Mouse (Mus musculus) MEL (cell line): Measurements from ENCODE around the gene Elmod3. TPM values are rescaled to one million over a fixed set of nuclear protein-coding genes. Genes with fewer than 3 reads are reported as not detected.

Experiments
- DNase-seq: peaks from one replicate; pipeline ENCODE4 v3.0.0; 2011; ENCODE audit warnings: low read depth, low spot score
- H3K27ac ChIP-seq: 2 replicates; pipeline ENCODE4 v1.5.1; 2012; ENCODE audit warnings: low read depth, mild to moderate bottlenecking, control low read depth, low read length, moderate library complexity; ENCODE audit not compliant: control insufficient read depth
- H3K27me3 ChIP-seq, 2 experiments: fragments of 150-350 bp in 1 of 2; sonication (generic) in 1 of 2; 2 replicates each; pipeline ENCODE4 v1.6.1; 2012; ENCODE audit warnings: low read length in 2 of 2, mild to moderate bottlenecking in 2 of 2, improper control_type of control experiment in 1 of 2, moderate library complexity in 1 of 2; ENCODE audit not compliant: insufficient read depth in 2 of 2, control insufficient read depth in 1 of 2
- H3K36me3 ChIP-seq, 2 experiments: 2 replicates each; pipeline ENCODE4 v1.6.1; 2012 to 2014; ENCODE audit warnings: low read length in 2 of 2, improper control_type of control experiment in 1 of 2, inconsistent platforms in 1 of 2, mild to moderate bottlenecking in 1 of 2; ENCODE audit not compliant: insufficient read depth in 2 of 2, control insufficient read depth in 1 of 2
- H3K4me1 ChIP-seq, 2 experiments: fragments of 150-350 bp in 1 of 2; sonication (generic) in 1 of 2; 2 replicates each; pipeline ENCODE4 v1.6.1; 2012; ENCODE audit warnings: low read length in 2 of 2, improper control_type of control experiment in 1 of 2, mild to moderate bottlenecking in 1 of 2; ENCODE audit not compliant: insufficient read depth in 2 of 2, control insufficient read depth in 1 of 2
- H3K4me3 ChIP-seq, 2 experiments: fragments of 150-350 bp in 1 of 2; sonication (generic) in 1 of 2; 2 replicates each; pipeline ENCODE4 v1.5.1; 2012; ENCODE audit warnings: low read depth in 2 of 2, low read length in 2 of 2, mild to moderate bottlenecking in 2 of 2, moderate library complexity in 2 of 2, control low read depth in 1 of 2, improper control_type of control experiment in 1 of 2; ENCODE audit not compliant: control insufficient read depth in 1 of 2, insufficient read depth in 1 of 2
- H3K79me2 ChIP-seq: 2 replicates; pipeline ENCODE4 v1.6.1; 2012; ENCODE audit warnings: mild to moderate bottlenecking, low read length, moderate library complexity; ENCODE audit not compliant: control insufficient read depth, poor library complexity, insufficient read depth
- H3K9ac ChIP-seq: 2 replicates; pipeline ENCODE4 v1.6.1; 2012; ENCODE audit warnings: low read depth, mild to moderate bottlenecking, control low read depth, low read length, moderate library complexity; ENCODE audit not compliant: control insufficient read depth, poor library complexity, severe bottlenecking
- H3K9me3 ChIP-seq: fragments of 150-350 bp; sonication (generic); replicated peaks from 2 replicates; pipeline ENCODE4 v1.6.1; 2012; ENCODE audit warnings: mild to moderate bottlenecking, low read length, improper control_type of control experiment, moderate library complexity; ENCODE audit not compliant: insufficient read depth
- CHD1 ChIP-seq: IDR thresholded peaks from 2 replicates; pipeline ENCODE4 v1.6.1; 2012; ENCODE audit warnings: low read depth, mild to moderate bottlenecking, inconsistent platforms, low read length, improper control_type of control experiment
- CHD2 ChIP-seq: IDR thresholded peaks from 2 replicates; pipeline ENCODE4 v1.6.1; 2011; ENCODE audit warnings: low read length, improper control_type of control experiment
- CTCF ChIP-seq, 3 experiments: IDR thresholded peaks in 2 of 3; conservative IDR thresholded peaks in 1 of 3; 2 replicates each; pipeline ENCODE4 v1.5.1; 2011 to 2012; ENCODE audit warnings: low read length in 3 of 3, low read depth in 2 of 3, mild to moderate bottlenecking in 2 of 3, improper control_type of control experiment in 1 of 3, inconsistent platforms in 1 of 3, mixed read lengths in 1 of 3, moderate library complexity in 1 of 3; ENCODE audit not compliant: control insufficient read depth in 1 of 3, insufficient read depth in 1 of 3, poor library complexity in 1 of 3, severe bottlenecking in 1 of 3
- E2F4 ChIP-seq: IDR thresholded peaks from 2 replicates; pipeline ENCODE4 v1.6.1; 2011; ENCODE audit warnings: low read depth, low read length, improper control_type of control experiment, borderline replicate concordance
- ELF1 ChIP-seq: IDR thresholded peaks from 2 replicates; pipeline ENCODE4 v1.6.1; 2014; ENCODE audit warnings: low read depth, mild to moderate bottlenecking, inconsistent platforms, low read length, improper control_type of control experiment, moderate library complexity
- GATA1 ChIP-seq: IDR thresholded peaks from 2 replicates; pipeline ENCODE4 v1.6.1; 2011; ENCODE audit warnings: low read depth, low read length, improper control_type of control experiment
- HCFC1 ChIP-seq: IDR thresholded peaks from 2 replicates; pipeline ENCODE4 v1.6.1; 2012; ENCODE audit warnings: low read depth, mild to moderate bottlenecking, inconsistent platforms, low read length, improper control_type of control experiment, moderate library complexity
- MXI1 ChIP-seq: IDR thresholded peaks from 2 replicates; pipeline ENCODE4 v1.6.1; 2011; ENCODE audit warnings: mild to moderate bottlenecking, low read depth, low read length, improper control_type of control experiment
- MYB ChIP-seq: IDR thresholded peaks from 2 replicates; pipeline ENCODE4 v1.6.1; 2011; ENCODE audit warnings: mild to moderate bottlenecking, low read depth, low read length, improper control_type of control experiment
- MYC ChIP-seq: IDR thresholded peaks from 2 replicates; pipeline ENCODE4 v1.6.1; 2011; ENCODE audit warnings: low read depth, mild to moderate bottlenecking, low read length, improper control_type of control experiment, moderate library complexity
- NRF1 ChIP-seq: IDR thresholded peaks from 2 replicates; pipeline ENCODE4 v1.6.1; 2014; ENCODE audit warnings: low read depth, mild to moderate bottlenecking, inconsistent platforms, low read length, improper control_type of control experiment, moderate library complexity; ENCODE audit not compliant: poor library complexity, insufficient read depth, severe bottlenecking
- POLR2A ChIP-seq, 2 experiments: IDR thresholded peaks; 2 replicates each; pipeline ENCODE4 v1.6.1; 2011 to 2012; ENCODE audit warnings: low read length in 2 of 2, mild to moderate bottlenecking in 2 of 2, control low read depth in 1 of 2, improper control_type of control experiment in 1 of 2, low read depth in 1 of 2, moderate library complexity in 1 of 2; ENCODE audit not compliant: control insufficient read depth in 1 of 2, insufficient read depth in 1 of 2, poor library complexity in 1 of 2
- POLR2AphosphoS2 ChIP-seq: IDR thresholded peaks from 2 replicates; pipeline ENCODE4 v1.6.1; 2011; ENCODE audit warnings: low read length, improper control_type of control experiment
- POLR2AphosphoS5 ChIP-seq: IDR thresholded peaks from 2 replicates; pipeline ENCODE4 v1.6.1; 2012; ENCODE audit warnings: low read depth, borderline replicate concordance, mild to moderate bottlenecking, inconsistent platforms, low read length, moderate library complexity, mixed read lengths
- RAD21 ChIP-seq: IDR thresholded peaks from 2 replicates; pipeline ENCODE4 v1.6.1; 2011; ENCODE audit warnings: mild to moderate bottlenecking, low read depth, low read length, improper control_type of control experiment
- SIN3A ChIP-seq: IDR thresholded peaks from 2 replicates; pipeline ENCODE4 v1.6.1; 2012; ENCODE audit warnings: low read length, improper control_type of control experiment, inconsistent platforms
- SMC3 ChIP-seq: IDR thresholded peaks from 2 replicates; pipeline ENCODE4 v1.6.1; 2011; ENCODE audit warnings: low read depth, low read length, improper control_type of control experiment
- TBP ChIP-seq: IDR thresholded peaks from 2 replicates; pipeline ENCODE4 v1.8.0; 2011; ENCODE audit warnings: low read depth, low read length, improper control_type of control experiment
- USF1 ChIP-seq: IDR thresholded peaks from 2 replicates; pipeline ENCODE4 v1.6.1; 2014; ENCODE audit warnings: low read depth, mild to moderate bottlenecking, inconsistent platforms, low read length, improper control_type of control experiment, moderate library complexity
- ZC3H11A ChIP-seq: IDR thresholded peaks from 2 replicates; pipeline ENCODE4 v1.6.1; 2012; ENCODE audit warnings: low read depth, mild to moderate bottlenecking, inconsistent platforms, low read length, improper control_type of control experiment
- ZKSCAN1 ChIP-seq: IDR thresholded peaks from 2 replicates; pipeline ENCODE4 v1.6.1; 2012; ENCODE audit warnings: low read depth, mild to moderate bottlenecking, inconsistent platforms, low read length, improper control_type of control experiment, moderate library complexity
- ZMIZ1 ChIP-seq: IDR thresholded peaks from 2 replicates; pipeline ENCODE4 v1.6.1; 2012; ENCODE audit warnings: low read depth, mild to moderate bottlenecking, inconsistent platforms, low read length, improper control_type of control experiment, moderate library complexity
- ZNF384 ChIP-seq: IDR thresholded peaks from 2 replicates; pipeline ENCODE4 v1.6.1; 2012; ENCODE audit warnings: low read depth, mild to moderate bottlenecking, inconsistent platforms, low read length, improper control_type of control experiment
- polyA plus RNA-seq, 2 experiments: library from polyadenylated mRNA; stranded (reverse) in 1 of 2; unstranded in 1 of 2; fragments of >175 nt in 1 of 2; fragments of >200 nt in 1 of 2; gene quantifications; 2 replicates each; pipeline versions ENCODE4 v1.2.1 to v1.2.4; 2012; ENCODE audit warnings: low replicate concordance in 2 of 2, low read depth in 1 of 2; ENCODE audit not compliant: insufficient read length in 2 of 2, insufficient read depth in 1 of 2, missing spikeins in 1 of 2
- total RNA-seq: library from RNA; depleted of rRNA; stranded (reverse); fragments of 300-350 nt; gene quantifications from 2 replicates; pipeline ENCODE4 v1.2.3, GENCODE M21; 2012

Gene Elmod3
- total and polyA plus RNA-seq, 3 experiments = 4.2 to 14.1 TPM; not detected in 1

DNA sequence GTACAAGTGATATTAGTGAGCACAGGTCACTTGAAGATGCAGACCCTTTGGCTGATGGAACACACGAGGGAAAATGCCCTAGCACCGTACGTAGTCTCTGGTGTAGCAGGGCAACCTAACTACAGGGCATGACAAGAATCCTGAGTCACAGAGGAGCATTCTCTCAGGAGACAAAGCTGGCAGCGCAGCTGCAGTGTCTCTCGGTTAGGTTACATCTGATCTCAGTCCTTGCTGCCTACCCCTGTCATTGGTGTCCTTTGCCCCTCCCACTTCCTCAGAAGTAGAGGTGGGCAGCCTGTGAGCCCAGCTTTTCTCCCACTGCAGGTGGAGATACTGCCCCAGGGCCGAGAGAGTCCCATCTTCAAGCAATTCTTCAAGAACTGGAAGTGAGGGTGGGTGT is 35.7 kb downstream of the Elmod3 start:
- peaks cover 0 to 7% of the 10 kb centered on the region in 2 experiments; a peak in 2 of 4 replicates for H3K36me3 ChIP-seq
- DNase-seq = no peak
- no peak overlapping the region for H3K9ac ChIP-seq

DNA sequence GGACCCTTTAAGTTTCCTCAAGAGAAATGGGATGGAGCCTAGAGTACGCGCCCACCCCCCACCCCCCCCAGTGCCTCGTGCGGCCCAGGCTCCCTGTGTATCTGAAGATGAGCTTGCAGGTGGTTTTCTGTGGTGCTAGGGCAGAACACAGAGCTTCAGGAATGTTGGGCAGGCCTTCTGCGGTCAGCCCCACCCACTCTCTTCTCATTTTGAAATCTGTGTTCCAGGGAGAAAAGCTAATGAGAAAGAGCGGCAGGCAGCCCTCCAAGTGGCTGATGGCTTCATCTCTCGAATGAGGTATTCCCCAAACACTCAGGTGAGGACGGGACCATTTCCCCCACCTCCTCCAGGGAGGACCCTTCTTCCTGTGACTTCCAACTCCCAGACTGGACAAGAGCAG is 37.4 kb downstream of the Elmod3 start:
- no peak for TF ChIP-seq USF1
- TF ChIP-seq CHD1 = no peak
- no peak for TF ChIP-seq SIN3A
- TF ChIP-seq MYC = no peak
- no peak for TF ChIP-seq ZKSCAN1
- TF ChIP-seq RAD21 = no peak
- no peak for TF ChIP-seq CTCF (IDR thresholded peaks at IDR 0.05 in 2 of 3, conservative IDR thresholded peaks at IDR 0.05 in 1 of 3; ENCODE audit: control insufficient read depth in 1 of 3, insufficient read depth in 1 of 3, low read depth in 2 of 3, low read length in 3 of 3, poor library complexity in 1 of 3, severe bottlenecking in 1 of 3)
- TF ChIP-seq MXI1 = no peak
- no peak for TF ChIP-seq MYB
- TF ChIP-seq ZC3H11A = no peak
- no peak for TF ChIP-seq CHD2
- no peak for TF ChIP-seq ELF1
- TF ChIP-seq HCFC1 = no peak
- TF ChIP-seq POLR2AphosphoS5 = no peak
- no peaks in the 10 kb centered on the region for H3K79me2 ChIP-seq
- H3K27ac ChIP-seq = no peak overlapping the region
- no peaks in the 10 kb centered on the region for H3K27me3 ChIP-seq
- H3K4me3 ChIP-seq = no peak overlapping the region
- H3K4me1 ChIP-seq = no peaks in the 10 kb centered on the region
- no peak for DNase-seq
- no peaks in the 10 kb centered on the region for H3K9me3 ChIP-seq
- H3K9ac ChIP-seq = no peak overlapping the region
- H3K36me3 ChIP-seq = peaks cover 0 to 7% of the 10 kb centered on the region in 2 experiments; a peak in 2 of 4 replicates

More for the DNA sequence above, 35.7 kb downstream of the Elmod3 start:
- Histone ChIP-seq H3K4me1 (no peaks in the 10 kb centered on the region), H3K79me2 (no peaks in the 10 kb centered on the region), H3K27me3 (no peaks in the 10 kb centered on the region), H3K9me3 (no peaks in the 10 kb centered on the region), H3K4me3 (no peak overlapping the region), H3K27ac (no peak overlapping the region)
- TF ChIP-seq ELF1 (no peak), ZMIZ1 (no peak), TBP (no peak), GATA1 (no peak), ZC3H11A (no peak)

- Histone ChIP-seq H3K36me3 (peaks cover 0 to 30% of the 10 kb centered on the region in 2 experiments; a peak in 2 of 4 replicates), H3K9me3 (no peaks in the 10 kb centered on the region), H3K27me3 (no peaks in the 10 kb centered on the region), H3K27ac (peak overlapping the region; percentile 76), H3K9ac (peak overlapping the region; percentile 77), H3K4me1 (peaks cover 24 to 38% of the 10 kb centered on the region in 2 experiments), H3K4me3 (peak overlapping the region; percentile 49 to 72), H3K79me2 (peaks cover 23% of the 10 kb centered on the region)
- no peak for DNase-seq
- TF ChIP-seq CHD1 (no peak), POLR2A (IDR thresholded peaks at IDR 0.05; ENCODE audit: control insufficient read depth in 1 of 2, insufficient read depth in 1 of 2, low read depth in 1 of 2, low read length in 2 of 2, poor library complexity in 1 of 2) (no peak), CTCF (IDR thresholded peaks at IDR 0.05 in 2 of 3, conservative IDR thresholded peaks at IDR 0.05 in 1 of 3; ENCODE audit: control insufficient read depth in 1 of 3, insufficient read depth in 1 of 3, low read depth in 2 of 3, low read length in 3 of 3, poor library complexity in 1 of 3, severe bottlenecking in 1 of 3) (no peak), SMC3 (no peak), NRF1 (no peak), ZNF384 (no peak), POLR2AphosphoS2 (no peak), E2F4 (no peak), USF1 (no peak)
These were observed 45.2 kb downstream of the Elmod3 start for GRCm38 (mm10) chr6:72553079-72553412.
